Mouse (Mus musculus) heart, embryonic 12.5 days (tissue): ENCODE measurements around the gene Sec14l5. TPM values are rescaled to one million over a fixed set of nuclear protein-coding genes. Genes with fewer than 3 reads are reported as not detected.

Experiments used
- ATAC-seq: fragments of 200-750 bp; cut with Nextera tagmentation; 2 replicates; pipeline ENCODE4 v1.8.0; 2017; ENCODE audit warnings: moderate TSS enrichment, moderate library complexity; ENCODE audit not compliant: insufficient number of reproducible peaks, low FRiP score
- H3K27ac ChIP-seq: fragments of 300-500 bp; sonication (generic); 2 replicates; pipeline ENCODE4 v1.5.1; 2016; ENCODE audit warnings: mild to moderate bottlenecking, moderate library complexity; ENCODE audit not compliant: poor library complexity, severe bottlenecking
- H3K27me3 ChIP-seq: fragments of 300-500 bp; sonication (generic); replicated peaks from 2 replicates; pipeline ENCODE4 v1.6.1; 2016; ENCODE audit warnings: mild to moderate bottlenecking, moderate library complexity
- H3K36me3 ChIP-seq: fragments of 300-500 bp; sonication (generic); 2 replicates; pipeline ENCODE4 v1.6.1; 2016; ENCODE audit warnings: mild to moderate bottlenecking, moderate library complexity
- H3K4me1 ChIP-seq: fragments of 300-500 bp; sonication (generic); replicated peaks from 2 replicates; pipeline ENCODE4 v1.6.1; 2016; ENCODE audit warnings: mild to moderate bottlenecking
- H3K4me2 ChIP-seq: fragments of 300-500 bp; sonication (generic); 2 replicates; pipeline ENCODE4 v1.6.1; 2016; ENCODE audit warnings: mild to moderate bottlenecking, moderate library complexity
- H3K4me3 ChIP-seq: fragments of 300-500 bp; sonication (generic); 2 replicates; pipeline ENCODE4 v1.5.1; 2016; ENCODE audit warnings: mild to moderate bottlenecking
- H3K9ac ChIP-seq: fragments of 300-500 bp; sonication (generic); 2 replicates; pipeline ENCODE4 v1.6.1; 2016; ENCODE audit warnings: mild to moderate bottlenecking, moderate library complexity
- H3K9me3 ChIP-seq: fragments of 300-500 bp; sonication (generic); replicated peaks from 2 replicates; pipeline ENCODE4 v1.6.1; 2016; ENCODE audit warnings: mild to moderate bottlenecking, moderate library complexity
- WGBS: fragments of 180-500 bp; shearing (Covaris S2); methylation state at CpG from one replicate; pipeline ENCODE4 v1.1.7; 2016; 5-methylcytosine and 5-hydroxymethylcytosine counted together
- polyA plus RNA-seq: library from polyadenylated mRNA; unstranded; fragments of >200 nt; fragmentation: Nextera tagmentation; extraction: Ambion mirVana; gene quantifications from 2 replicates; pipeline ENCODE4 v1.2.1, GENCODE M21; 2016

Gene Sec14l5
- polyA plus RNA-seq: not detected in 2 replicates

DNA sequence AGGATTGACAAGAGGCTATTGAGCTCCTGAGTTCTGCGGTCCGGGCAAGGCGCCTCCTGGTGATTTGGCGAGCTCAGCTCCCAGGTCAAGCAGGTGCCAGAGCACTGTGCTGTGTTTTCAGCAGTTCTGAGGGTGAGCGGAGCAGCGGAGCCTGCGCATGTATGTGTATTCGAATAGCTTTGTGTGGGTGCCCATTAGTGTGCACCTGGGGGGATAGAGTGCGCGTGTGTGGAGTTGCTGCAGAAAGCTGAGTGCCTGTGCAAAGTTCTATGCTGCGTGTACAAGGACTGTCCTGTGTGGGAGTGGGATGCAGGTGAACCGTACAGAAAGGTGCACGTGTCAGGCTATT, at the start of gene Sec14l5:
Gene Sec14l5 (plus strand): TSS at position 73 of the 349 bp plus-strand sequence.
- no peaks in the 10 kb centered on the region for H3K9me3 ChIP-seq
- no peaks in the 10 kb centered on the region for H3K36me3 ChIP-seq
- H3K4me2 ChIP-seq: peak within 1 kb of the TSS; percentile 76
- H3K27me3 ChIP-seq: peaks cover 26% of the 10 kb centered on the region
- peaks cover 6% of the 10 kb centered on the region for H3K4me1 ChIP-seq
- peak within 1 kb of the TSS; percentile 20; the same call in 1 of the 2 replicates for H3K9ac ChIP-seq
- H3K27ac ChIP-seq: no peak within 1 kb of the TSS
- 21% methylated on average over 13 of the region's 13 CpGs for WGBS
- peak within 1 kb of the TSS; percentile 45 for H3K4me3 ChIP-seq
- ATAC-seq: peak; percentile 12; the same call in 1 of the 2 replicates

- ATAC-seq: no peak
- H3K27me3 ChIP-seq: peaks cover 11% of the 10 kb centered on the region; the same call in 1 of the 2 replicates
- no peaks in the 10 kb centered on the region for H3K4me1 ChIP-seq
- H3K4me3 ChIP-seq: no peak overlapping the region
- no peak overlapping the region for H3K27ac ChIP-seq
- no peaks in the 10 kb centered on the region for H3K9me3 ChIP-seq
- H3K9ac ChIP-seq: no peak overlapping the region
- no peak overlapping the region for H3K4me2 ChIP-seq
- H3K36me3 ChIP-seq: no peaks in the 10 kb centered on the region
- WGBS: 66% methylated on average over 6 of the region's 6 CpGs
Measured at GRCm38 (mm10) chr16:5101000-5101399, 45.9 kb upstream of the Sec14l5 start.

GRCm38 (mm10) chr16:5109877-5110276, 37.0 kb upstream of the Sec14l5 start:
- ATAC-seq: no peak
- H3K4me3 ChIP-seq: no peak overlapping the region
- no peaks in the 10 kb centered on the region for H3K36me3 ChIP-seq
- peaks cover 6% of the 10 kb centered on the region; the same call in 1 of the 2 replicates for H3K9me3 ChIP-seq
- H3K27ac ChIP-seq: no peak overlapping the region
- H3K9ac ChIP-seq: no peak overlapping the region
- H3K4me2 ChIP-seq: no peak overlapping the region
- 0 out of 2 replicates have a peak, but pooled peaks cover 8% of the 10 kb centered on the region for H3K27me3 ChIP-seq
- 76% methylated on average over 7 of the region's 7 CpGs for WGBS
- H3K4me1 ChIP-seq: peaks cover 27% of the 10 kb centered on the region

GRCm38 (mm10) chr16:5111021-5111420, 35.9 kb upstream of the Sec14l5 start:
- Histone ChIP-seq H3K9me3 (peaks cover 6% of the 10 kb centered on the region; the same call in 1 of the 2 replicates), H3K36me3 (no peaks in the 10 kb centered on the region), H3K27ac (no peak overlapping the region), H3K9ac (no peak overlapping the region), H3K4me1 (peaks cover 32% of the 10 kb centered on the region), H3K4me3 (no peak overlapping the region), H3K4me2 (no peak overlapping the region), H3K27me3 (0 out of 2 replicates have a peak, but pooled peaks cover 8% of the 10 kb centered on the region)
- ATAC-seq: no peak
- 85% methylated on average over 3 of the region's 3 CpGs for WGBS

GRCm38 (mm10) chr16:5113002-5113550, 33.8 kb upstream of the Sec14l5 start:
- 0 out of 2 replicates have a peak, but pooled peaks have one; percentile 41 for ATAC-seq
- no peak overlapping the region for H3K9ac ChIP-seq
- H3K27me3 ChIP-seq: 0 out of 2 replicates have a peak, but pooled peaks cover 8% of the 10 kb centered on the region
- no peaks in the 10 kb centered on the region for H3K36me3 ChIP-seq
- no peak overlapping the region for H3K4me2 ChIP-seq
- 57% methylated on average over 4 of the region's 4 CpGs for WGBS
- H3K4me3 ChIP-seq: no peak overlapping the region
- H3K9me3 ChIP-seq: peaks cover 4% of the 10 kb centered on the region; the same call in 1 of the 2 replicates
- H3K4me1 ChIP-seq: peaks cover 32% of the 10 kb centered on the region
- no peak overlapping the region for H3K27ac ChIP-seq

GRCm38 (mm10) chr16:5113582-5113981, 33.3 kb upstream of the Sec14l5 start:
- no peak overlapping the region for H3K4me2 ChIP-seq
- no peak overlapping the region for H3K27ac ChIP-seq

DNA sequence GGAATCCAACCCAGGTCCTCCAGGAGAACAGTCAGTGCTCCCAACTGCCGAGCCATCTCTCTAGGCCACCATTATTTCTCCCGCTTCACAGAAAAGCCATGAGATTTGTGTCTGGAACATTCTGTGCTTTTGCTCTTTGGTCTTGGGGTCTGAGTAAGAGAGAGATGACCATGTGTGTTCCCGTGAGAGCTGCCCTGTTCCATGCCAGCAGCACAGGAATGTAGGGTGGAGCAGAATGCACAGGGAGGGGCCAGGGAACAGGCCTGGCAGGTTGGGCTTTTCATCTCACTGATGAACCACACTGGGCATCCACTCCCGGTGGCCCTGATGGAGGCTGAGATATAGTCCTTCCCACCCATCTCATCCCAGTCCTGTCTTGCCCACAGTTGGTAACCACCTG, 27.5 kb upstream of the Sec14l5 start:
- H3K36me3 ChIP-seq: no peaks in the 10 kb centered on the region
- peaks cover 5% of the 10 kb centered on the region for H3K4me1 ChIP-seq
- no peak for ATAC-seq
- H3K27ac ChIP-seq: no peak overlapping the region
- peaks cover 46% of the 10 kb centered on the region for H3K27me3 ChIP-seq
- no peak overlapping the region for H3K9ac ChIP-seq
- H3K4me2 ChIP-seq: no peak overlapping the region
- H3K4me3 ChIP-seq: no peak overlapping the region
- no peaks in the 10 kb centered on the region for H3K9me3 ChIP-seq
- 77% methylated on average over 4 of the region's 4 CpGs for WGBS

More at GRCm38 (mm10) chr16:5113582-5113981, 33.3 kb upstream of the Sec14l5 start:
- Histone ChIP-seq H3K9ac (no peak overlapping the region), H3K4me1 (peaks cover 32% of the 10 kb centered on the region), H3K9me3 (no peaks in the 10 kb centered on the region), H3K27me3 (0 out of 2 replicates have a peak, but pooled peaks cover 8% of the 10 kb centered on the region), H3K36me3 (no peaks in the 10 kb centered on the region), H3K4me3 (no peak overlapping the region)
- no peak for ATAC-seq
- 48% methylated on average over 2 of the region's 2 CpGs for WGBS

GRCm38 (mm10) chr16:5119845-5120244, 27.1 kb upstream of the Sec14l5 start:
- WGBS: 70% methylated on average over 4 of the region's 4 CpGs
- H3K9ac ChIP-seq: no peak overlapping the region
- no peak for ATAC-seq
- H3K4me3 ChIP-seq: no peak overlapping the region
- H3K27ac ChIP-seq: no peak overlapping the region
- H3K4me2 ChIP-seq: no peak overlapping the region
- peaks cover 5% of the 10 kb centered on the region; the same call in 1 of the 2 replicates for H3K4me1 ChIP-seq
- H3K9me3 ChIP-seq: no peaks in the 10 kb centered on the region
- H3K27me3 ChIP-seq: peaks cover 46% of the 10 kb centered on the region
- H3K36me3 ChIP-seq: no peaks in the 10 kb centered on the region

DNA sequence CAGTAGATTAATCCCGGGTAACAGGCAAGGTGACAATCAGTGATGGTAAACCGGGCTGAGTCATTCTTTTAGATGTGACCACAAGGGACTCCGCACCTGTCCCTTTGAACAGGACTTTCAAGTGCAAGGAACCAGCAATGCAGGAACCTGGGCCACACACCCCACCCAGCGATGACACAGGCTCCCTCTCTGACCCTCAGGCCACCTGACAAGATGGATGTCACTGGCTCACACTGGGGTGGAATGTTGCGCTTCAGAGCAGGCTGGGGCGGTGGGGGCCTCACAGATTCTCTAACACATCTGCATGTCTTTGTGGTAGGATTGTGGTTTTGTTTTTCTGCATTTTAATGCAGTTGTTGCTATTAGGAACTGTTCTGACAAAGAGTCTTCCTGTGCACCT, 23.4 kb upstream of the Sec14l5 start:
- Histone ChIP-seq H3K36me3 (no peaks in the 10 kb centered on the region), H3K27ac (no peak overlapping the region), H3K4me1 (no peaks in the 10 kb centered on the region), H3K27me3 (peaks cover 66% of the 10 kb centered on the region), H3K9ac (no peak overlapping the region), H3K9me3 (no peaks in the 10 kb centered on the region), H3K4me2 (no peak overlapping the region), H3K4me3 (no peak overlapping the region)
- WGBS: 65% methylated on average over 6 of the region's 6 CpGs
- ATAC-seq: no peak

- H3K36me3 ChIP-seq: no peaks in the 10 kb centered on the region
- H3K27ac ChIP-seq: no peak overlapping the region
- ATAC-seq: no peak
- peaks cover 83% of the 10 kb centered on the region for H3K27me3 ChIP-seq
- no peak overlapping the region for H3K9ac ChIP-seq
- peaks cover 29% of the 10 kb centered on the region for H3K4me1 ChIP-seq
- no peaks in the 10 kb centered on the region for H3K9me3 ChIP-seq
- no peak overlapping the region for H3K4me2 ChIP-seq
- no peak overlapping the region for H3K4me3 ChIP-seq
- 36% methylated on average over 2 of the region's 2 CpGs for WGBS
Measured at GRCm38 (mm10) chr16:5130196-5130595, 16.7 kb upstream of the Sec14l5 start.

- ATAC-seq: peak; percentile 12; the same call in 1 of the 2 replicates
- Histone ChIP-seq H3K4me3 (no peak overlapping the region), H3K4me1 (peaks cover 35% of the 10 kb centered on the region), H3K4me2 (no peak overlapping the region), H3K27me3 (peaks cover 78% of the 10 kb centered on the region), H3K9me3 (no peaks in the 10 kb centered on the region), H3K36me3 (no peaks in the 10 kb centered on the region), H3K9ac (no peak overlapping the region), H3K27ac (no peak overlapping the region)
- 30% methylated on average over 4 of the region's 4 CpGs for WGBS
Measured at GRCm38 (mm10) chr16:5130766-5131165, 16.1 kb upstream of the Sec14l5 start.
